Mouse (Mus musculus): ENCODE measurements at regions not wholly inside any gene's neighbourhood (a gene's known extent, or its start where the extent isn't known, plus 50 kb on each side); places are given as distances from the start of the nearest gene placed in this dataset.

DNA sequence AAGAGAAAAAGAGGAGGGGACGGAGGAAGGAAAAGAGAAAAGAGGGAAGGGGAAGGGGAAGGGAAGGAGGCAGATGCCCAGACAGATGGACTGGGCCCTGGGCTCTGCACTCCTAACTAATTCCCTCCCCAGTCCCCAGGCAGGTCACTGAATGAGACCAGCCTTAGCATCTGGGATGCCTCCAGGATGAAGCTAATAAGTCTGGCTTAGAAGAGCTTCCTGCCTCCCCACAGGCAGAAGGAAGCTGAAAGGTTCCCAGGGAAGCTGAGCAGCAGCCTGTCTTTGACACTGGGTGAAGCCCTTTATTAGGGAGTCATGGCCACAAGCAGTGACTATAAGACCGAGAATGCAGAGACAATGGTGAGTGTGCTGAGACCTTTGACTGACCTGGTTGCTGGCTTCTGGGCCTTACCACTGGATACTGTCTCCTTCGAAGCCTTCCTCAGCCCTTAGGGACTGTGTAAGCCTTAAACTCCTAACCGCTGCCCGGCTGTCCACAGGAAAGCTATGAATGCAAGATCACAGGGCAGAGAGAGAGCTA is 76.7 kb upstream of the Bod1 start:
- DNase-seq: no peak

DNA sequence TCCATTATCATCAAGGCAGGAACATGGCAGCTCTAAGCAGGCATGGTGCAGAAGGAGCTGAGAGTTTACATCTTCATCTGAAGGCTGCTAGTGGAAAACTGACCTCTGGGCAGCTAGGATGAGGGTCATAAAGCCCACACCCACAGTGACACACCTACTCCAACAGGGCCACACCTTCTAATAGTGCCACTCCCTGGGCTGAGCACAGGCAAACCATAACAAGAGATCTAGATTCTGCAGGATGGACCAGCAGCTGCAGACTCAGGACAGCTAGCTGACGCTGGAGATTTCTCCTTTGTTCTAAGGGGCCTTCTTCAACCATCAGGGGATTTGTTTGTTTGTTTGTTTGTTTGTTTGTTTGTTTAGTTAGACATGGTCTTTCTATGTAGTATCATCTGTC is 79.6 kb upstream of the Bod1 start:
- DNase-seq: no peak

DNA sequence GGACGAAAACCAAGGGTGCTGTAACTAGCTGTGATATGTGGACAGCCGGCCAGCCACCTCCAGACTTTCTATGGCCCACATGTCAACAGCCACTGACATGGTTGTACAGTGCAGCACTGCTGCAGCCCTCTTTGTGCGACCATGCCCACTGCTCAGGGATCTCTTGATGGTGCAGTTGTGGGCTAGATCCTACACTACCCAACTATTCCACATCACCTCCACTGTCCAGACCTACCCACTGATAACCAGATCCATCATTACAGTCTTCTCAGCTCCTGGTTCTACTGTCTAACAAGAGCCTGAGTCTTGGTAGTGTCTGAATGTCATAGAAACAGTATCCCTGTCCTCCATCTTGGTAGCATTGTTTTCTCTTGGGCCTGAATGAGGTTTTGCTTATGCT is 81.5 kb upstream of the Bod1 start:
- DNase-seq: no peak

DNA sequence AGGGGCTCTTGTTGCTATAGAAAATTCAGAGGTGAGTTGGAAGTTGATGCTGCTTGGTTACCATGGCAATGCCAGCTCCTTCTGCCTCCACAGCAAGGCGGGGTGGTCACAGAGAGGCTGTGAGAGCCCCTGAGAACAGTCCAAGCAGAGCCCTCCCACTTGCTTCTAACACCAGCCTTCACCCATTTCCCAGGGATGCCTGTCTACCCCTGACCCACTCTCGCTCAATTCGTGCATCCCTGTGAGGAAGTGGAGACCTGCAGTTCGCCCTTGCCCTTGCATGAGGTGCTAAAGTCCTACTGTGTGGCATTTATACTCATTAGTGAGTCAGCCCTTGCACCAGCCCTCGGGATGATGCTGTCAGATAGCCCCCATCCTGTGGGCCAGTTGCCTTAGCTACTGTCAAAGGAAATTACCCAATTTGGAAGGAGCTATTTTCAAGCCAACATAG is 82.1 kb upstream of the Bod1 start:
- peak; percentile 44 for DNase-seq

DNA sequence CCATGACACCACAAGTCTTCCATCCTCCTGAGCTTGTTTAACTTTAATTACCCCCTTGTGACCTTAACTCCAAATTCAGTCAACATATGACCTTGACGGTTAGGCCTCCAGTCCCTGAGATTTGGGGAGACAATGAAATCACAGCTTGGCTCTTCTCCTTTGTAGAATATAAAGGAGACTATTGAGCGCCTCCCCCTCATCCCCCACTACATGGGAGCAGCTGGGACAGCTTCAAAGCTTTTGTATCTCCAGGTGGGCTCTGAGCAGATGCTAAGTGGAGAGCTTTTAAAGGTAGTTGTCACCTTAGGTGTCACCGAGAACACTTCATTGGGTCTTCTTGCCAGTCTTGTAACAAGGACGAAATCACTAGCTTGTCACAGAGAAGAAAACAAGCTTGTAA is 82.7 kb upstream of the Bod1 start:
- DNase-seq: peak; percentile 34

DNA sequence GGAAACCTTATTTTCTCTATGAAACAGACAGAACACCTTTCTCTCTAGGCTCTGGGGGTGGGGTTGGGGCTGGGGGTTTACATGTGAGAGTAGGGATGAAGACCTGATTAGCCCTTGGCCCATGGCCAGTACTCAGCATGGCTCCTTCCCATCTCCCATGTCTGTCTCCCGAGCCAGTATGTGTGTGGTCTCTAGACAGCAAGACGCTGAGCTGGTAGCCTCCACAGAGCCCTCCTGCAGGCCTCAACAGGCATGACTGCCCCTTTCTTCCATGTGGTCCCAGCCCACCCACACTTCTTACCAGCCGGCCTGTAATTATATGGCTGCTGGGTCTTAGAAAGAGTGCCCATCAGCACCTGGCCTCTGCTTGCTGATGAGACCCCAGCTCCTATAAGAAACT is 84.2 kb upstream of the Bod1 start:
- peak; percentile 92 for DNase-seq

DNA sequence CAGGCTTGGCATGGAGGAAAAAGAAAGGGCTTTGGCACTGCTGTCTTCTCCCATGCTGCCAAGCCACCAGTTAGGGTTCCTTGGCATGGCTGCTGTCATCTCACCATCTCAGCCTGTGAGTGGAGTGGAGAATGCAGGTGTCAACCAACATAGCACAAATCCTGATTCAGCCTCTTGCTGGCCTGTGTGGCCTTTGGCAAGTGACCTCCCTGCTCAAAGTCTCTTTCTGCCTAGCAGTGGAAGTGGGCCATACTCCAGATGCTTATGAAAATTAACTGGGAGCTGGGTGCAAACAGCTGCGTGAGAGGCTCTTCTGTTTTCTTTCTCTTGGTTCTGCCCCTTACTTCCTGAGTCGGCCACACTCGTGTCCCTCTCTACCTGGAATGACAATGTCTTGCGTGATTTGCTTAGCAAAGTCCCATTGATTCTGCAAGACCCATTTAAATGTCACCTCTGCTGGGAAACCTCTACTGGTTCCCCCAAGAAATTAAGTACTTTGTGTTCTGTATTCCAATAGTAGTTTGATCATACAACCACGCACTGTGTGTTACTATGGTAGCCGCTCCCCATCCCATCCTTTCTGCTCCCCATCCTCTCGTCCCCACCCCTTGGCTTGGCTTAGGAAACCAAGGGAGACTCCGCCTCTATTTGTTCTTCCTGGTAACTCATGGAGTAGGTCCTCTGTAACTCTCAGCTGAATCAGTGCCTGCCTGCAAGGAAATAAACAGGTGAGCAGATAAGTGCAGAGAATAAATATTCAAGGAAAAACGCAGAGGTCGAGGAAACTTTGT is 84.9 kb upstream of the Bod1 start:
- DNase-seq: no peak

DNA sequence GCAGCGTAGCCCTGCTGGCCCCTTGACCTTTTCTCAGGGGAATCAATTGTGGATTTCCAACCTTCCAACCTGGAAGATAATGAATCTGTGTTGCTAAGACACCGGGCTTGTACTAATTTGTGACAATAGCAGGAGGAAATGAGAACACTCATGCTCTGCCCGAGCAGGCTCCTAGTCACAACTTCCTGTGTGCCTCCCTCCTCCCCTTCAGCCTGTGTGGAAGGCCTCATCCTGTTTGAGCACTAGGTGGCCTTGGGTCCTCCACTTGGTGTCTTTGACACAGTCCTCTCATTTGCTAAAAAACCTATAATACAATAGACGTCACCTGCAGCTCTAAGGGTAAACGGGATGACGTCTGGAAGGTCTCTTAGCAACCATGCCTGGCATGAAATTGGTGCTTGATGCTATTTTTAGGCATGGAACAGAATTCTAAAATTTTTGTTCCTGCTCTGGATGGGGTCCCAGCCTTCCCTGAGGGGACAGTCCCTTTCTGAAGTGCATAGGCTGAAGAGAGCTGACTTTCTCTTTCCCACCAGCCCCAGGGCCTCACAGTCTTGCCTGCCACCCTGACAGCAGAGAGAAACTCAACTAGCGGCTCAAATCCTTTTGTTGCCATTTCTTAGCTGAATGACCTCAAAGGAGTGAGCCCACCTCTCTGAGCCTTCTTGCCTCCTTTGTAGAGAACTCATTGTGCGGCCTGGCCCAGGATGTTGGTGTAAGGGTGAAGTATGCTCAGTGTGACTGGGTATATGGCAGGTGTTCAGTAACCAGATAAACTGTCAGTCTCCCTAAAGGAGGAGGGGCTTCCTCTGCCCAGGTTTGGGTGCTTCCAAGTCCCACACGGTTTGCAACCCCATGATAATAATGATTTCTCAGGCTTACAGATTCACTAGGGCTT is 88.4 kb upstream of the Bod1 start:
- no peak for DNase-seq

DNA sequence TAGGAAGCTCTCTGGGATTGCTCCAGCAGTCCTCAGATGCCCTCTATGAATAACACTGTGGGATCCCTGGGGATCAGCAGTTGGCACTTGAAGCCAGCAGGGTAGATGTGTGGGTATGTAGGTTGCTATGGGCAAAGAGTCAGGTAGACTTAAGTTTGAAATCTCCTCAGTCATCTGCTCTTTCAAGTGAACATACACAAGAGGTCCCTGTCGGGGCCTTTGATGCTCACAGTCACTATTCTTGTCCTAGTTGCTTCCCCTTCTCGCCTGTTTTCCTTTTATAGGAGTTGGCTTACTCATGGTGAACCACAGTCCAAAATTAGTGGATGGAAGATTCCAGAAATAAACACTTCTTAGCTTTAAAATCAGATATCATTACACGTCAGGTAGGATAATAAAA is 92.2 kb upstream of the Bod1 start:
- DNase-seq: no peak

DNA sequence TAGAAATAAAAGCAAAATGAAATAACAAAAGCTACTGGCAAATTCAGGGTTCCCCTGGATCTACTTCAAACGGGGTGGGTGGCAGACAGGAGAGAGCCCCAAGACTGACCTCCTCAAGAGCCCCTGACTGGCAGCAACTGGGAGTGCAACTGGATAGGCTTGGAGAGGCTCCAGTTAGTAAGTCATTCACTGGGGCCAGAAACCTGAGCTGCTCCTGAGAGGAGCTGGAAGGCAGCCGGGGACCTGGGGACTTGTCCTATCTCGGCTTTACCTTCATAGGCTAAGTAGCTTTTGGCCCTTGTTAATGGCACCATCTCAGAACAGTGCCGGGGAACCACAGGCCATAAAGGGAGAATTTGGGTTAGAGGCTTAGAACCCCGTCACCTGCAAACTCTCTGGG is 94.6 kb upstream of the Bod1 start:
- no peak for DNase-seq

DNA sequence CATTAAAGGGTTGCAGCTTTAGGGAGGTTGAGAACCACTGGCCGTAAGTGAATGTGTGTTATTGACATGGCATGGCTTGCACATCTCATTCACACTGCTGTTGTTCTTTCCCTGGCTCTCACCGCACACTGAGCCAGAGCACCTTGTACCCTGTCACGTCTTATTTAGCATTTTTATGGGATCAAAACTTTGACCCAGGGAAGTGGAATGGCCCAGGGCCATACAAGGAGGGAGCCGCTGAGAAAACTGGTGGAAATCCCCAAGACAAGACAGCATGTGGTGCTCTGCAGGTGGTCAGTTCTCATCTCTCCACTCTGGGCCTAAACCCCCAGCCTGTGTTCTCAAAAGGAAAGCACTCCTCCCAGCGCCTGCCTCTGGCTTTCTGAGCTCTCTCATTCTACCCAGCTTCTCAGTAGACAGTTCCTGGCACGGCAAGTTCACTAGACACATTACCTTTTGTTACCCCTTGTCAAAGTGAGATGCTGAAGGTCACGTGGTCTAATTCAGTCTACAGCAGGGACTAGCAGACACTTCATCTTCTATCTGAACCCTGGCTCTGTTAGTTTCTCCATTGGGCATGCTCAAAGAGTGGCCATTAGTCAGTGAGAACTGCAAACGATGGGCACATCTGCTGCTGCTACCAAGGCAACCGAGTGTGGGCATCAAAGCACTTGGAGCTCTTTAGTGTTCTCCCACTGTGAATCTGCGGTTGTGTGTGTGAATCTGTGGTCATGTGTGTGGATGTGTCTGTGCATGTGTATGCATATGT is 96.2 kb upstream of the Bod1 start:
- DNase-seq: peak; percentile 70

DNA sequence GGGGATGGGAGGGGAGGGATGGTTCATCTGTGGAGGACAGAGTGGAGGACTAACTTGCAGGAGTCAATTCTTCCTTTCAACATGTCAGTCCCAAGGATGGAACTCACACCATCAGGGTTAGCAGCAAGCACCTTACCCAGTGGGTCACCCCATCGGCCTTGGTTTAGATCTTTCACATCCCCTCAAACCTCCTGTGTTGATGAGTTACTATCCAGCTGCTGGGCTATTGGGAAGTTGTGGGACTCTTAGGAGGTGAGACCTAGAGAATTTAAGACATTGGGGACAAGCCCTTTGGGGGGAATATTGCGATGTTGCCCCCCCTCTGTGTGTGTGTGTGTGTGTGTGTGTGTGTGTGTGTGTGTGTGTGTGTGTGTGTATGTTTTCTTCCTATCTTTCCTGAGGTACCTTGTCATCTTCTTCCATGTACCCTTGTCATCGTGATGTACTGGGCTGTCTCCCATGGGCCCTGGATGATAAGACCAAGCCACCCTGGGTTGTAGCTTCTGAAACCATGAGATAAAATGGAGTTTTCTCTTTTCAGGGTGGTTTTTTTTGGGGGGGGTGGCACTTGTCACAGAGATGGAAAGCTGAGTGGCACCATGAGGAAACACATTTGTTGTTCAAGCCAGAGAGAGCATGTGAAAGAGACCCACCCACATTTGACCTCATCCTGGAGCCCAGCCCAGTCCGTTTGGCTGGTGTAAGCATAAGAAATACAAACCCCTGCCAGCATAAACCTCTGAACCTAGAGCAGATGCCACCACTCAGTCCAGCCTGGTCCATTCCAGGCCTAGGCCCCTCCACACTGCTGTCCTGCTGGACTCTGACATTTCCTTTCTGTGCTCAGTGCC is 98.3 kb upstream of the Bod1 start:
- no peak for DNase-seq

DNA sequence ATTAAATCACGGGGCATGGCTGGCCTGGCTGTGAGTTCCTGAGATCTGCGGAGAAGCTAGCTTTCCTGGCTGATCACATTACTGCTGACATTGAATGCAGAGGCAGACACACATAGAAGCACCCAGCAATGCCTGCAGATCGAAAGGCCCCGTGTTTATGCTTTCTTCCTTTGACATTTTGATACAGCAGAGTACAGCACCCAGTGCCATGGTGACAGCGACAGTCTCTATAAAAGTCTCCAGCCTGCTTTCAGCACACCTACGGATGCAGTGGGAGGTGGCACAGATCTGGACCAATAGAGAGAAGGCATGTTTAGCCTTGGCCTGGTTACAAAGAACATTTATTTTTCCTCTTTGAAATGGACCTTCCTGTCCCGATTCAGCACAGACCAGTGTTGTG is 99.2 kb upstream of the Bod1 start:
- DNase-seq: no peak

DNA sequence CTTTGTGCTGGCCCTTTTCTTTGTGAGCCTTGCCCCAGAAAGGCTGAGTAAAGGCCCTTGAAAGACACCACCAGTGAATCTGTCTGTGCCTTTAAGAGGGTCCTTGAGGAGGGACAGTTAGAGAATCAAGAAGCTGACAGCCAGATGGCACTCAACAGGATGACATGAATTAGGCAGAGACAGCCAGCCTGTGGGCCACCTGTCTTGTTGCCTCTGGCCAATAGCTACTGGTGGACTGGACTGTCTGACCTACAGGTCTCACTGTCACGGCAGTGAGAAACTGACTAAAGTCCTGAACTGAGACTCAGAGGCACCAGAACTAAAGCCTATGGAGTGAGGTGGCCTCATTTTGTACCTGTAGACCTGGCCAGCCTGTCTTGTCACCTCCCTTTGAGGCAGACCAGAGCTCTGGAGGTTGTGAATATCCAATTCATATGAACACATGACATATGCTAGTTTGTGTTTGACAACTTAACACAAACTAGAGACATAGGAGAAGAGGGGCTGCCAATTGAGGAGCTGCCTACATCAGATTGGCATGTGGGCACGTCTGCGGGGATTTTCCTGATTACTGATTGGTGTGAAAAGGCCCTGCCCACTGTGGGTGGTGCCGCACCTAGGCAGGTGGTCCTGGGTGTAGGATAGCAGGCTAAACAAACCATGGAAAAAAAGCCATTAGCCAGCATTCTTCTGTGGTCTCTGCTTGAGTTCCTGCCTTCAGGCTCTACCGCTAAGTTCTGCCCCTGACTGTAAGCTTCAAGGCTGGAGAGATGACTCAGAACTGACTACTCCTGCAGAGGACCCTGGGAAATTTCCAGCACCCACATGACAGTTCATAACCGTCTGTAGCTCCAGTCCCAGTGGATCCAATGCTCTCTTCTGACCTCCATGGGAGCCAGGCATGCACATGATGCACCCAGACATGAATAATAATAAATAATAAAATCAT is 100.1 kb upstream of the Bod1 start:
- peak; percentile 53 for DNase-seq

DNA sequence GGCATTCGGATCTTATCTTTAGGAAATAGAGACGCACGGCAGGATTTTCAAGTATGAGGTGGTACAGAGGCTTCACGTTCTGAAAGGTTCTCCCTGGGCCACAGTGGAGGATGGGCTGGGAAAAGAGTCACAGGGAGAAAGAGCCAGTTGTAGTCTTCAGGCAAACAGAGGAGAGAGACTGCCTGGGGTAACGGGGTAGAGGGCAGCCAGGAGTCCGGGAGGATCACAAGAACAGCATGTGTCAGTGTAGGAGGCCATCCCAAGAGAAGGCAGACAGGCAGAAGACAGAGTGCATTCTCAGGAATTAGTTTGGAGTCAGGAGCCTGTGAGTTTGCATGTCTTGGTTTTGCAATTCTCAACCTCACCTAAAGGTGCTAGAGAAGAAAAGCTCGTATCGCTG is 94.5 kb upstream of the Cpeb4 start:
- no peak for DNase-seq

DNA sequence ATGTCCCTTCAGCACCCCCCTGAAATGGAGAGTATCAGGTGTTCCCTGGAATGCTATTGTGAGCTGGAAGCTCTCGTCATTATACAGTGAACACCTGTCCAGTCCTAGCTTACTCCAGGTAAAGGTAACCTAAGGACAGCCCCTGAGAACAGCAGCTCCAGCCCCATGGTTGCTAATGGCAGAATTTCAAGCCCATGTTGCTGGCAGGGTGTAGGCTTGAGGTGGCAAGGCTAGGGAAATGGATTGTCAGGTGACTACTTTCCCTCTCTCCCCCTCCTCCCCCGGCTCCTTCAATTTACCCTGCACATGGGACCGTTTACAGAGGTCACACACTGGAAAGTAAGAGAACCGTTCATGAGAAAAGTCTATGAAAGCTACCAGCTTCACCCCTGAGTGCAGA is 93.2 kb upstream of the Cpeb4 start:
- DNase-seq: no peak

DNA sequence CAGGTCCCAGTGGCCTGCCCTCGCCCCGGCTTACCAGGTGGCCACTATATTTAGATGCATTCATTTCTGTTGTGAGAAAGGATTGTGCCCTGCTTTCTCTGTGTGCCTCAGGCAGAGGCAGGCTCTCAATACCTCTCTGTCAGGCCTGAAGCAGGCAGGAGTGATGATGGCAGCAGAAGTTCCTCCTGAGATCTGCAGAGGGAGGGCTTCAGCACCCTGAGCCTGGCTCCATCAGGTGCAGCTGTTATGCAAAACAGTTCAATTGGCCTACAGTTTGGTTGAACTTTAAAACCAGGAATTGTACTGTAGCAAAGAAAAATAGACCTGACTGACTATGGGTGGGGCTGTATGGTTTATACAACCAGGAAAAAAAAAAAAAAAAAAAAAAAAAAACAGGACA is 92.7 kb upstream of the Cpeb4 start:
- DNase-seq: no peak

DNA sequence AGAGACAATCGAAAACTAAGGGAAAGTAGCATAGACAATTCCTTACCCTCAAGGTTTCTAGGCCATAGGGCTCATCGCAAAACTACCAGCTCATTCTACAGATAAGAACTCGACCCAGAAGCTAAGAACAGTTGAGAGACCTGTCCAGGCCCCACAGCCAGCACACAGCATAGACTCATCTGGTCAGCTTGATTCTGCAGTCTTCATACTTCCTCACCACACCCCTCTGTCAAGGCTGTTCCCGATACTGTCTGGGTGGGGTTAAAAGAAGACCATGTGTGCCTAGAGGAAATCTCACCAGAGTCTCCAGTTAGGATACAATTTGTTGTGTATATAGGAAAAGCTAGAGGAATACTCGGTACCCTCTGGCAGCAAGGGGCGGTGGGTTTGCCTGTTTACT is 91.0 kb upstream of the Cpeb4 start:
- no peak for DNase-seq

DNA sequence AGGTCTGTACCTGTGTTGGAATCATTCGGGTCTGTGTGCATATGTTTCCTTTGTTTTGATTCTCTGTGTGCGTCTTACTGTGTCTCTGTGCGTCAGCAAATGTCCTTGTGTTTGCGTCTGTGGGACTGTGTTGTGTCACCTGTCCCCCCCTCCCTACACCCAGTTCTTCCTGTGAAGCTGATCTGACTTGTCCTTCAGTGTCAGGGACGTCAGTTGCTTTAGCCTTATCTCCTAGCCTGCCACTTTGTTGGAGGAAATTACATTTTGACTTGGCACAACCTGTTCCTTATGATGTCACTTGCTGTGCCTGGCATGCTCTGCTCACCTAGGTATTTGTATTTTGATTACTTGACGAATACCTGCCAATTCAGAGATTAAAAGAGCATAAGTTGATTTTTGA is 90.4 kb upstream of the Cpeb4 start:
- no peak for DNase-seq

DNA sequence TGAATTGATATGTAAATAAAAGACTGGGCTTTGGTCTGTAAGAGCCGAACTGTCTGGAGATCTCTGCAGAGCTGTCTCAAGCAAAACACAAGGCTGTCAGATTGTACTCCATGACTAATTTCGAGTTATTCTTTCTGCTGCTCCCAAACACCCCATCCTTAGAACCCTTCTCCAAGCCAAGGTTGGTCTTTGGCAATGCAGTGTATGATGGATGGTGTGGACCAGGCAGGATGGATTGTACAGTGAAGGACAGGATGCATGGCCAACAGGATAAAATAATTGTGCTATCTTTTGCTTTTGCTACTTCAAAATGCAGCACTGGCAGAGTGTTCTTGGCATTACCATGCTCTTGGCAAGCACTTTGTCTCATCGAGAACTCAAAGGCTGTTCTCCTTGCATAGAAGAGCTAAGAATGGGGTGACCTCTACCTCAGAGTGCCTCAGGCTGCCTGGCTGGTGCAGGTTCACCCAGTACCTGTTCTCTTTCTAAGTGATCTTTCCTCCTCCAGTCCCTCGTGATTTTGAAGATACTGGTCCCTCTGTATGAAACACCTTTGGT is 88.4 kb upstream of the Cpeb4 start:
- no peak for DNase-seq
